Mouse (Mus musculus) small intestine, adult 2 months (tissue): ENCODE results near the gene Mycbpap.

Experiments used
- CTCF ChIP-seq: fragments of 200-500 bp; IDR thresholded peaks from 2 replicates; pipeline ENCODE4 v1.5.1; 2012; ENCODE audit warnings: low read depth, mild to moderate bottlenecking, control low read depth, inconsistent platforms, low read length, moderate library complexity, mixed read lengths; ENCODE audit not compliant: insufficient replicate concordance, insufficient read length; ENCODE audit errors: extremely low read depth
- POLR2A ChIP-seq: fragments of 200-500 bp; IDR thresholded peaks from 2 replicates; pipeline ENCODE4 v1.6.1; 2012; ENCODE audit warnings: low read depth, mild to moderate bottlenecking, control low read depth, inconsistent platforms, low read length, moderate library complexity

DNA sequence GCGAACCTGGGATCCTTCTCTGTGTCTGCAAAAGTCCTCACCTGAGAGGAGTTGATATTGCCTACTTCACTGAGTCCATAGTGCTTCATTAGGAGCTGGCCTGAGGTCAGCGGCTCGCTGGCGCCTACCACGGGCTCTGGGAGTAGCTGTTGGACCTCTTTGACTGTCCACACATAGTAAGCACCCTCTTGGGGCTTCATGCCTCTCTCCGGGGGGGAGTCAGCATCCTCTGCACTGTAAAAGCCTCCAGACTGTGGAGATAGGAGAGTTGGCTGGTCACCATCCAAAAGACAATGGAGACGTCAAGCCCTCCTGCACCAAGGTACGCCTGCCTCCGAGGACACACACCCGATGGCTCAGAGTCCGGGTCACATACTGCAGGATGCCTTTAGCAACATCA is 38.8 kb downstream of the Mycbpap start:
- no peak for TF ChIP-seq CTCF
- no peak for TF ChIP-seq POLR2A
